Mouse (Mus musculus) erythroblast, embryonic 14.5 days (primary cell): ENCODE results near the gene Nfib.

Experiments used
- GATA1 ChIP-seq: IDR thresholded peaks from 2 replicates; pipeline ENCODE4 v1.6.1; 2012; ENCODE audit warnings: low read length, inconsistent platforms, mixed read lengths
- TAL1 ChIP-seq: IDR thresholded peaks from 3 replicates; pipeline ENCODE4 v1.6.1; 2012; ENCODE audit warnings: low read length, inconsistent platforms, mixed read lengths

DNA sequence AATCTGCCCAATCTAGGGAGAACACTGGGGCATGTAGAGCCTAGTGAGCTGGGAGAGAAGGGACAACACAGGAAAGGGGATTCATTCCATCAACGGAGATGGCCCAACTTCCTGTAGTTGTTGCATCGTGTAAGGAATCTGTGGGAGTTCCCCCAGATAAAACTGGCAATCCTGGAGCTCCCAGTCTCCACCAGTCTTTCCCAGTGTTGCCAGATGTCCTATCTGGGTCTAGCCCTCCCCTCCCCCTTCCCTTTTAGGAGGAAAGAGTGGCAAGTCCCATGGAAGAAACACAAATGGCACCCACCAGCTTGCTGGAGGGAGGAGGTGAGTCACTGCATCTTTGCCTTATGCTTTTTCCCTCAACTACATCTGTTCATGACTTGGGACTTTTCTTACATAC, 417.4 kb downstream of the Nfib start:
- TF ChIP-seq TAL1, result no peak
- TF ChIP-seq GATA1, result no peak
